Comparison of ENCODE assay signal across 16 mouse cellular contexts in genomic region chr10:83970501-83970900, GRCm38 (mm10).
A peak's percentile ranks its signal among the peaks of the same experiment; 100 is the strongest.
DNase-seq lines count a peak whose midpoint lies in the region; ATAC-seq and TF ChIP-seq lines count a peak whose summit lies in the region.
"Had no signal": no experiment of that assay in that cellular context is flagged by ENCODE, and none has a peak within 500 bp of the region (broad histone marks: within the 10 kb centered on the region; RNA-seq: fewer than 3 reads in every experiment).

No protein-coding gene starts in this region.

- no peak for ATAC-seq in heart, embryonic 11.5 days (replicated peaks; ENCODE audit: insufficient number of reproducible peaks, low FRiP score, low TSS enrichment)

- no peak overlapping the region for H3K4me3 ChIP-seq in heart, embryonic 11.5 days (ENCODE audit: low read depth, low read length)
- no peak overlapping the region for H3K4me3 ChIP-seq in layer of hippocampus, adult 2 months
- H3K4me3 ChIP-seq in embryonic fibroblast, embryonic 13.5 days (ENCODE audit: insufficient read depth, low read length) = no peak overlapping the region
- H3K4me3 ChIP-seq: embryonic facial prominence, embryonic 12.5 days; midbrain, embryonic 10.5 days; myocyte had no signal

- H3K4me2 ChIP-seq in heart, embryonic 11.5 days = no peak overlapping the region
- H3K4me2 ChIP-seq: embryonic facial prominence, embryonic 12.5 days had no signal

- peak; percentile 22 for TF ChIP-seq CTCF in layer of hippocampus, adult 2 months (conservative IDR thresholded peaks at IDR 0.05)
- no peak for TF ChIP-seq CTCF in embryonic fibroblast, embryonic 13.5 days (IDR thresholded peaks at IDR 0.05; ENCODE audit: borderline replicate concordance, insufficient read depth, low read length)

- H3K9ac ChIP-seq in heart, embryonic 11.5 days (ENCODE audit: low read depth, low read length) = no peak overlapping the region
- H3K9ac ChIP-seq: embryonic facial prominence, embryonic 12.5 days had no signal

- no peaks in the 10 kb centered on the region for H3K27me3 ChIP-seq in heart, embryonic 11.5 days (ENCODE audit: control insufficient read depth, insufficient read depth, low read length)
- H3K27me3 ChIP-seq: embryonic facial prominence, embryonic 12.5 days had no signal

- WGBS in heart, embryonic 11.5 days (ENCODE audit: insufficient replicate concordance) = 62% methylated on average over 3 of the region's 3 CpGs

- no peaks in the 10 kb centered on the region for H3K9me3 ChIP-seq in heart, embryonic 11.5 days (replicated peaks; ENCODE audit: control insufficient read depth, low read length)
- H3K9me3 ChIP-seq: embryonic facial prominence, embryonic 12.5 days; midbrain, embryonic 10.5 days had no signal

- H3K36me3 ChIP-seq in heart, embryonic 11.5 days (ENCODE audit: control insufficient read depth, insufficient read depth, low read length) = no peaks in the 10 kb centered on the region
- H3K36me3 ChIP-seq: embryonic facial prominence, embryonic 12.5 days; midbrain, embryonic 10.5 days had no signal

- TF ChIP-seq POLR2A in embryonic fibroblast, embryonic 13.5 days (IDR thresholded peaks at IDR 0.05; ENCODE audit: low read depth, low read length) = no peak

- 0 out of 2 replicates have a peak, but pooled peaks cover 3% of the 10 kb centered on the region for H3K4me1 ChIP-seq in heart, embryonic 11.5 days (ENCODE audit: control insufficient read depth, insufficient read depth, low read length)
- H3K4me1 ChIP-seq in embryonic fibroblast, embryonic 13.5 days (ENCODE audit: control insufficient read depth, insufficient read depth, low read length) = peaks cover 14% of the 10 kb centered on the region

- H3K27ac ChIP-seq in heart, embryonic 11.5 days (ENCODE audit: low read depth, low read length) = no peak overlapping the region
- H3K27ac ChIP-seq in layer of hippocampus, adult 2 months = no peak overlapping the region
- 0 out of 2 replicates have a peak overlapping the region, but pooled peaks have one; percentile 2 for H3K27ac ChIP-seq in embryonic fibroblast, embryonic 13.5 days (ENCODE audit: insufficient read depth, low read length)
- H3K27ac ChIP-seq: embryonic facial prominence, embryonic 12.5 days; midbrain, embryonic 10.5 days had no signal

- DNase-seq in heart, adult 11 months = peak; percentile 93
- DNase-seq in layer of hippocampus, adult 2 months (ENCODE audit: low spot score in 2 of 2) = no peak
- no peak for DNase-seq in layer of hippocampus, postnatal 10 days (ENCODE audit: low spot score in 2 of 2)
- DNase-seq in kidney, postnatal 14 days = peak; percentile 53
- no peak for DNase-seq in urinary bladder, postnatal 10 days (ENCODE audit: low spot score)
- DNase-seq in ovary, adult 18-20 months (ENCODE audit: low spot score) = no peak
- DNase-seq: adrenal gland, adult 2 months; cerebellum, adult 11-12 months; liver; lung, postnatal 36 days; right cerebral cortex, adult 18-20 months had no signal

Comparison
In these comparisons a context has a peak if more than half of its experiments do, and no peak if none do; other contexts are left out.
1. DNase-seq: peak in heart, adult 11 months (single experiment) and kidney, postnatal 14 days (single experiment); none in layer of hippocampus, adult 2 months (0 of 2), layer of hippocampus, postnatal 10 days (0 of 2), urinary bladder, postnatal 10 days (single experiment) and ovary, adult 18-20 months (single experiment).